8 mouse cellular contexts compared by ENCODE assay signal in genomic region chr10:127288800-127289572, GRCm38 (mm10). TPM values are rescaled to one million over a fixed set of nuclear protein-coding genes. Genes with fewer than 3 reads are reported as not detected.
DNase-seq lines count a peak whose midpoint lies in the region; ATAC-seq lines count a peak whose summit lies in the region.

Gene Mbd6, minus strand, starts transcription at chr10:127289018.

- peak; percentile 15 for ATAC-seq in activated CD4-positive, CD25-positive, alpha-beta regulatory T cell, adult 4 months
- ATAC-seq in common myeloid progenitor, adult 5-6 weeks (replicated peaks; ENCODE audit: low read depth, poor library complexity, severe bottlenecking) = peak; percentile 36
- ATAC-seq in megakaryocyte-erythroid progenitor cell, adult 5-6 weeks (replicated peaks; ENCODE audit: low FRiP score, low TSS enrichment, poor library complexity, severe bottlenecking) = peak; percentile 26

- DNase-seq in gastrocnemius, adult 8-10 months (ENCODE audit: low spot score in 2 of 2) = peak; percentile 85 to 88
- peak; percentile 46 for DNase-seq in hindlimb bud, embryonic 11.5 days (ENCODE audit: extremely low spot score, low read depth, low spot score)
- peak; percentile 69 to 93 for DNase-seq in left cerebral cortex, postnatal 10 days (ENCODE audit: extremely low spot score in 1 of 2, low spot score in 2 of 2)
- DNase-seq in right cerebral cortex, postnatal 25 days = peak; percentile 85
- DNase-seq in urinary bladder, postnatal 4 days (ENCODE audit: low spot score in 2 of 2) = peak; percentile 86 to 87

- intact Hi-C loops in left cerebral cortex, postnatal 10 days (cut with DNase I) = no loop called here

RNA-seq across cellular contexts. Expression of gene Mbd6, which starts in this region (rescaled TPM):
- 10 to 100 TPM in 1 of 2 experiments, 1 to 10 TPM in 1; 4.0 to 10.6 TPM for polyA plus RNA-seq in activated CD4-positive, CD25-positive, alpha-beta regulatory T cell, adult 4 months (2017; shearing (Covaris generic))
- total RNA-seq in common myeloid progenitor, adult 5-6 weeks (2017) = 5.2 and 8.7 TPM in 2 replicates
- 10 to 100 TPM; 16.0 to 20.8 (median 17.4) TPM for total RNA-seq in gastrocnemius, adult 8-10 months (2022)
- total RNA-seq in left cerebral cortex, postnatal 10 days (2021) = 10 to 100 TPM; 37.4 to 45.5 TPM
- 42.8 and 72.8 TPM in 2 replicates for total RNA-seq in megakaryocyte-erythroid progenitor cell, adult 5-6 weeks (2014; fragmentation: Nextera tagmentation)
- total RNA-seq in megakaryocyte-erythroid progenitor cell, adult 5-6 weeks (2017) = 2.7 and 3.8 TPM in 2 replicates

Comparison
In these comparisons a context has a peak if more than half of its experiments do, and no peak if none do; other contexts are left out.
1. Peak in every context shown above with its lines: DNase-seq and ATAC-seq.